Mouse (Mus musculus): ENCODE data around the gene Gm9747. TPM values are rescaled to one million over a fixed set of nuclear protein-coding genes. Genes with fewer than 3 reads are reported as not detected.

Gene Gm9747
- polyA plus RNA-seq (2012; rRNA removed): not detected in 2 replicates

- 88% methylated on average over 3 of the region's 3 CpGs for WGBS
- H3K4me3 ChIP-seq (ENCODE audit: extremely low read depth, insufficient read depth, insufficient read length): no peak within 1 kb of the TSS
- H3K27ac ChIP-seq (ENCODE audit: insufficient read depth, low read length): no peak within 1 kb of the TSS
- TF ChIP-seq POLR2A (IDR thresholded peaks at IDR 0.05; ENCODE audit: low read depth, low read length): no peak
- no peak for TF ChIP-seq CTCF (IDR thresholded peaks at IDR 0.05; ENCODE audit: extremely low read depth, insufficient read depth, insufficient read length, insufficient replicate concordance)
- no peak for DNase-seq (ENCODE audit: low read depth in 1 of 2, low spot score in 2 of 2)
- H3K27me3 ChIP-seq (ENCODE audit: control insufficient read depth, insufficient read depth, low read length): no peaks in the 10 kb centered on the region
- H3K4me1 ChIP-seq (ENCODE audit: control insufficient read depth, insufficient read depth, insufficient read length): peaks cover 6% of the 10 kb centered on the region; the same call in 1 of the 2 replicates
- no peaks in the 10 kb centered on the region for H3K36me3 ChIP-seq (ENCODE audit: control insufficient read depth, insufficient read depth, low read length)
These were observed at the start of gene Gm9747 for GRCm38 (mm10) chr1:82232812-82233211. Gene Gm9747, plus strand, starts transcription at chr1:82233112.

GRCm38 (mm10) chr1:82183913-82184442, 48.9 kb upstream of the Gm9747 start:
- H3K36me3 ChIP-seq (ENCODE audit: control insufficient read depth, insufficient read depth, low read length): no peaks in the 10 kb centered on the region
- no peaks in the 10 kb centered on the region for H3K4me1 ChIP-seq (ENCODE audit: control insufficient read depth, insufficient read depth, insufficient read length)
- H3K4me3 ChIP-seq (ENCODE audit: extremely low read depth, insufficient read depth, insufficient read length): no peak overlapping the region
- TF ChIP-seq CTCF (IDR thresholded peaks at IDR 0.05; ENCODE audit: extremely low read depth, insufficient read depth, insufficient read length, insufficient replicate concordance) (no peak), POLR2A (IDR thresholded peaks at IDR 0.05; ENCODE audit: low read depth, low read length) (no peak)
- H3K27ac ChIP-seq (ENCODE audit: insufficient read depth, low read length): no peak overlapping the region
- no peak for DNase-seq (ENCODE audit: low read depth in 1 of 2, low spot score in 2 of 2)
- WGBS: 77% methylated on average over 8 of the region's 8 CpGs
- no peaks in the 10 kb centered on the region for H3K27me3 ChIP-seq (ENCODE audit: control insufficient read depth, insufficient read depth, low read length)

GRCm38 (mm10) chr1:82188549-82189231, 44.2 kb upstream of the Gm9747 start:
- no peak overlapping the region for H3K4me3 ChIP-seq (ENCODE audit: extremely low read depth, insufficient read depth, insufficient read length)
- no peaks in the 10 kb centered on the region for H3K4me1 ChIP-seq (ENCODE audit: control insufficient read depth, insufficient read depth, insufficient read length)
- no peaks in the 10 kb centered on the region for H3K36me3 ChIP-seq (ENCODE audit: control insufficient read depth, insufficient read depth, low read length)
- DNase-seq (ENCODE audit: low read depth in 1 of 2, low spot score in 2 of 2): no peak
- no peaks in the 10 kb centered on the region for H3K27me3 ChIP-seq (ENCODE audit: control insufficient read depth, insufficient read depth, low read length)
- 91% methylated on average over 10 of the region's 10 CpGs for WGBS
- TF ChIP-seq CTCF (IDR thresholded peaks at IDR 0.05; ENCODE audit: extremely low read depth, insufficient read depth, insufficient read length, insufficient replicate concordance) (no peak), POLR2A (IDR thresholded peaks at IDR 0.05; ENCODE audit: low read depth, low read length) (no peak)
- no peak overlapping the region for H3K27ac ChIP-seq (ENCODE audit: insufficient read depth, low read length)

DNA sequence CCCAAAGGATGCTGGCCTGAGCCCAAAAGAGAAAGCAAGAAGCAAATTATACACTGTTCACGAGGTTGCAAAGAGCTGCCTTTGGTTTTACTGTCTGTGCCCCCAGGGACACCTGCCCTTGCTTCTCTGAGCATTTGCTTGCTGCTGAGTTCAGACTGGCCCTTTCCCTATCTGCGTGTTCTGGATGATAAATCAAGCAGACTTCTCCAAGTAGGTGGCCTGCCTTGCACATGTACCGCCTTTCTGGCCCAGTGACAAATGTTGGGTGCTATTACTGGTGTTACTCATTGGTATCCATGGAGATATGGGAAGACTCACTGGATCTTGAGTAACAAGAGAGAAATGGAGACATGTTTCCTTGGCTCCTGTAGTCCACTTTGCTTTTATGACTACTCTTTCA, 43.4 kb upstream of the Gm9747 start:
- H3K27ac ChIP-seq (ENCODE audit: insufficient read depth, low read length): no peak overlapping the region
- DNase-seq (ENCODE audit: low read depth in 1 of 2, low spot score in 2 of 2): no peak
- H3K27me3 ChIP-seq (ENCODE audit: control insufficient read depth, insufficient read depth, low read length): no peaks in the 10 kb centered on the region
- no peaks in the 10 kb centered on the region for H3K4me1 ChIP-seq (ENCODE audit: control insufficient read depth, insufficient read depth, insufficient read length)
- TF ChIP-seq CTCF (IDR thresholded peaks at IDR 0.05; ENCODE audit: extremely low read depth, insufficient read depth, insufficient read length, insufficient replicate concordance) (no peak), POLR2A (IDR thresholded peaks at IDR 0.05; ENCODE audit: low read depth, low read length) (no peak)
- H3K36me3 ChIP-seq (ENCODE audit: control insufficient read depth, insufficient read depth, low read length): no peaks in the 10 kb centered on the region
- no peak overlapping the region for H3K4me3 ChIP-seq (ENCODE audit: extremely low read depth, insufficient read depth, insufficient read length)
- 57% methylated on average over 3 of the region's 3 CpGs for WGBS

DNA sequence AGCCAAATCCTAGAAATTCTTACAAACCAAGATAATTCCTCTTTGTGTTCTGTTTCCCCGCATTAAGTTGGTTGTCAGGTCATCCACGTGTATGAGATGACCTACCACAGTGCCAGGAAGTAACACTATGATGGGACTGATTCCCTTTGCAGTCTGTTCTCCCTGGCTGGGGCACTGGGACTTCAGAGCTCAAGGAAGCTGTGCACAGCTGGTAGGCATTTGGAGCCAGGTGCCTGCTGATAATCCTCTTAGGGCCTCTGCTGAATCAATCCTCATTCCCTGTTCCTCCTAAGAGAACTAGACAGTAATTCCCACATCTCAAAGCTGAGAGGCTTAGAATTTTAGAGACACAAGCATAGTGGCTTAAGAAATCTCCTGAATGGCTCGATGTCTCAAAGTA, 41.3 kb upstream of the Gm9747 start:
- DNase-seq (ENCODE audit: low read depth in 1 of 2, low spot score in 2 of 2): no peak

DNA sequence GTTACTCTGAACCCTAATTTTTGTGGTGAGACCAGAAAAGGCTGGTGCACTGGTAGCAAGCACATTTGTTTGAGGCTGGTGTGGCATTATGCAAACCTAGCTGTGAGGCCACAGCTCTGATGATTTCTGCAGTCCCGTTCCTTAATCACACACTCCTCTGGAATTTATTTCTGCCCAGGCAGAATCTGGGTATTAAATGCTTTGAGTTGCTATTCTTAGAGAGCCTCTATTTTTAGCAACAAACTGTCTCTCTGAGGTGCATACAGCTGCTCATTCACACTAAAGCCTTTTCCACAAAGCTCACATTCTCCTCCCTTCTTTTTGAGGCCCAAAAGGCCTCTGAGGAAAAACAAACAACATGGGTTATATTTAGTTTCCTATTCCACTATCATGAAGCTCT, 33.0 kb upstream of the Gm9747 start:
- no peak for DNase-seq (ENCODE audit: low read depth in 1 of 2, low spot score in 2 of 2)
- TF ChIP-seq CTCF (IDR thresholded peaks at IDR 0.05; ENCODE audit: extremely low read depth, insufficient read depth, insufficient read length, insufficient replicate concordance): no peak
- no peak for TF ChIP-seq POLR2A (IDR thresholded peaks at IDR 0.05; ENCODE audit: low read depth, low read length)
- H3K4me3 ChIP-seq (ENCODE audit: extremely low read depth, insufficient read depth, insufficient read length): no peak overlapping the region
- no peaks in the 10 kb centered on the region for H3K4me1 ChIP-seq (ENCODE audit: control insufficient read depth, insufficient read depth, insufficient read length)
- no peak overlapping the region for H3K27ac ChIP-seq (ENCODE audit: insufficient read depth, low read length)
- 10% methylated on average over 1 of the region's 1 CpGs for WGBS
- H3K27me3 ChIP-seq (ENCODE audit: control insufficient read depth, insufficient read depth, low read length): no peaks in the 10 kb centered on the region
- H3K36me3 ChIP-seq (ENCODE audit: control insufficient read depth, insufficient read depth, low read length): no peaks in the 10 kb centered on the region

More for the DNA sequence above, 41.3 kb upstream of the Gm9747 start:
- TF ChIP-seq CTCF (IDR thresholded peaks at IDR 0.05; ENCODE audit: extremely low read depth, insufficient read depth, insufficient read length, insufficient replicate concordance): no peak
- no peak for TF ChIP-seq POLR2A (IDR thresholded peaks at IDR 0.05; ENCODE audit: low read depth, low read length)
- Histone ChIP-seq H3K4me3 (ENCODE audit: extremely low read depth, insufficient read depth, insufficient read length) (no peak overlapping the region), H3K36me3 (ENCODE audit: control insufficient read depth, insufficient read depth, low read length) (no peaks in the 10 kb centered on the region), H3K4me1 (ENCODE audit: control insufficient read depth, insufficient read depth, insufficient read length) (no peaks in the 10 kb centered on the region), H3K27me3 (ENCODE audit: control insufficient read depth, insufficient read depth, low read length) (no peaks in the 10 kb centered on the region), H3K27ac (ENCODE audit: insufficient read depth, low read length) (no peak overlapping the region)
- WGBS: 64% methylated on average over 3 of the region's 3 CpGs

- no peak for TF ChIP-seq POLR2A (IDR thresholded peaks at IDR 0.05; ENCODE audit: low read depth, low read length)
- TF ChIP-seq CTCF (IDR thresholded peaks at IDR 0.05; ENCODE audit: extremely low read depth, insufficient read depth, insufficient read length, insufficient replicate concordance): no peak
- DNase-seq (ENCODE audit: low read depth in 1 of 2, low spot score in 2 of 2): no peak
- Histone ChIP-seq H3K4me1 (ENCODE audit: control insufficient read depth, insufficient read depth, insufficient read length) (no peaks in the 10 kb centered on the region), H3K27ac (ENCODE audit: insufficient read depth, low read length) (no peak overlapping the region), H3K36me3 (ENCODE audit: control insufficient read depth, insufficient read depth, low read length) (no peaks in the 10 kb centered on the region), H3K4me3 (ENCODE audit: extremely low read depth, insufficient read depth, insufficient read length) (no peak overlapping the region), H3K27me3 (ENCODE audit: control insufficient read depth, insufficient read depth, low read length) (no peaks in the 10 kb centered on the region)
- 59% methylated on average over 7 of the region's 7 CpGs for WGBS
These were observed 32.3 kb upstream of the Gm9747 start for GRCm38 (mm10) chr1:82200636-82201035.

Data from spleen, adult 2 months (tissue).